Mouse (Mus musculus): Measurements from ENCODE around the gene Lrrc36.

DNA sequence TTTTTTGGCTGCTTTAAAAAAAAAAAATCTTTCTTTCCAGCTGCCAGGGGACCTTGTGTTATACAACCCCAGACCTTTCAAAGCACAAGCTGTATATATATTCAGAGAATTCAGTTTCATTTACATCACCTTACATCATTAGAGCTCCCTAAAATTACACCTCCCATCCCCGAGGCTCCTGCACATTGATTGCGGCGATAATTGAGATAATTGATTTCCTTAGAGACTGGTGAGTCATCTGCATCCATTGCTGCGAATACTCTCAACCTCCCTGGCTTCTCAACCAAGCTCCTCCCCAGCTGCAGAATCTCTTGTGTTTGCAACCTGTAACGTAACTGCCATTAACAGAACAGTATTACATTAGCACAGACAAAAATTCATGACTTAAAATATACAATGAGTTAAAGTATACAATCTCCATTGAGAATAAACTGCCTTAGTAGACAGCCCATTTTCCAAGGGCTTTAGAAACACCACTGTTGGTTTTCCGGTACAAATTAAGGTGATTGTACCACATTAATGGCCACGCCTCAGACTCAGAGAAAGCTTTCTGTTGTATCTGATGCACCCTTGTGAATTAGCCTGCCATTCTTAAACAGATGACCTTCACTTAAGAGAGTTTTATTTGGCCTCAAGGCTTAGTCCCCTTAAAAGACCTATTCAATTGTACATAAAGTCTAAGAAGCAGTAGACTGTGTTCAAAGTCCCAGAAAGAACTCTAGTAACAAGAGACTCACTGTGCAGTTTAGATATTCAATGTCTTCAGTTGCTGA is 18.6 kb downstream of the Lrrc36 start:
- TF ChIP-seq CTCF (IDR thresholded peaks at IDR 0.05; ENCODE audit: extremely low read depth, insufficient read depth, insufficient read length, insufficient replicate concordance) (no peak), POLR2A (IDR thresholded peaks at IDR 0.05; ENCODE audit: low read depth, low read length) (no peak)

Measured in spleen, adult 2 months (tissue).